Mouse (Mus musculus): ENCODE measurements around the gene Fam171a2. TPM values are rescaled to one million over a fixed set of nuclear protein-coding genes. Genes with fewer than 3 reads are reported as not detected.

The Fam171a2 gene
- polyA plus RNA-seq, 1 experiment, result 0.01 TPM

DNA sequence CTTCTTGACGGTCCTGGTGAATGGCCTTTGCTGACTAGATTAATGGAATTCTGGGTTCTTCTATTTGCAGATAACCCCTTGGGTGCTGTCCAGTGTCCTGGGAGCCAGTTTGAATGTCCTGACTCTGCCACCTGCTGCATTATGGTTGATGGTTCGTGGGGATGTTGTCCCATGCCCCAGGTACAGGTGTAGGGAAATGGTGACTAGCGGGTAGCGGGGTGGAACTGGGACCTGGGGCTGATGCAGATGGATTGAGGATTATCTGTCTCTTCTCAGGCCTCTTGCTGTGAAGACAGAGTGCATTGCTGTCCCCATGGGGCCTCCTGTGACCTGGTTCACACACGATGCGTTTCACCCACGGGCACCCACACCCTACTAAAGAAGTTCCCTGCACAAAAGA, 13.6 kb downstream of the Fam171a2 start:
- Histone ChIP-seq H3K4me3 (replicated peaks) (no peak overlapping the region), H3K4me1 (ENCODE audit: control insufficient read depth) (peaks cover 54% of the 10 kb centered on the region), H3K36me3 (ENCODE audit: control insufficient read depth) (peaks cover 20% of the 10 kb centered on the region), H3K9me3 (ENCODE audit: control insufficient read depth, low read length) (peaks cover 16% of the 10 kb centered on the region), H3K27me3 (ENCODE audit: control insufficient read depth) (peaks cover 60% of the 10 kb centered on the region)
- TF ChIP-seq TAL1 (IDR thresholded peaks at IDR 0.05; ENCODE audit: low read length) (no peak), GATA1 (IDR thresholded peaks at IDR 0.05; ENCODE audit: low read length) (no peak)

GRCm38 (mm10) chr11:102432896-102433295, 14.6 kb downstream of the Fam171a2 start:
- TF ChIP-seq TAL1 (IDR thresholded peaks at IDR 0.05; ENCODE audit: low read length) (no peak), GATA1 (IDR thresholded peaks at IDR 0.05; ENCODE audit: low read length) (no peak)
- peak overlapping the region; percentile 25 for H3K4me3 ChIP-seq (replicated peaks)
- peaks cover 6% of the 10 kb centered on the region for H3K9me3 ChIP-seq (ENCODE audit: control insufficient read depth, low read length)
- H3K36me3 ChIP-seq (ENCODE audit: control insufficient read depth), result peaks cover 20% of the 10 kb centered on the region
- peaks cover 48% of the 10 kb centered on the region for H3K4me1 ChIP-seq (ENCODE audit: control insufficient read depth)
- H3K27me3 ChIP-seq (ENCODE audit: control insufficient read depth), result peaks cover 59% of the 10 kb centered on the region

- peaks cover 20% of the 10 kb centered on the region for H3K36me3 ChIP-seq (ENCODE audit: control insufficient read depth)
- peaks cover 41% of the 10 kb centered on the region for H3K4me1 ChIP-seq (ENCODE audit: control insufficient read depth)
- H3K4me3 ChIP-seq (replicated peaks), result peak overlapping the region; percentile 25
- H3K27me3 ChIP-seq (ENCODE audit: control insufficient read depth), result peaks cover 54% of the 10 kb centered on the region
- no peak for TF ChIP-seq GATA1 (IDR thresholded peaks at IDR 0.05; ENCODE audit: low read length)
- no peak for TF ChIP-seq TAL1 (IDR thresholded peaks at IDR 0.05; ENCODE audit: low read length)
- H3K9me3 ChIP-seq (ENCODE audit: control insufficient read depth, low read length), result peaks cover under 1% of the 10 kb centered on the region; the same call in 1 of the 2 replicates
Observed at GRCm38 (mm10) chr11:102432115-102432843, 15.2 kb downstream of the Fam171a2 start.

GRCm38 (mm10) chr11:102431728-102432114, 15.8 kb downstream of the Fam171a2 start:
- Histone ChIP-seq H3K27me3 (ENCODE audit: control insufficient read depth) (peaks cover 54% of the 10 kb centered on the region), H3K4me1 (ENCODE audit: control insufficient read depth) (peaks cover 41% of the 10 kb centered on the region), H3K36me3 (ENCODE audit: control insufficient read depth) (peaks cover 20% of the 10 kb centered on the region), H3K9me3 (ENCODE audit: control insufficient read depth, low read length) (no peaks in the 10 kb centered on the region), H3K4me3 (replicated peaks) (no peak overlapping the region)
- TF ChIP-seq GATA1 (IDR thresholded peaks at IDR 0.05; ENCODE audit: low read length) (no peak), TAL1 (IDR thresholded peaks at IDR 0.05; ENCODE audit: low read length) (no peak)

GRCm38 (mm10) chr11:102431018-102431645, 16.4 kb downstream of the Fam171a2 start:
- peaks cover 48% of the 10 kb centered on the region for H3K27me3 ChIP-seq (ENCODE audit: control insufficient read depth)
- H3K4me1 ChIP-seq (ENCODE audit: control insufficient read depth), result peaks cover 41% of the 10 kb centered on the region
- peaks cover 17% of the 10 kb centered on the region for H3K36me3 ChIP-seq (ENCODE audit: control insufficient read depth)
- H3K4me3 ChIP-seq (replicated peaks), result peak overlapping the region; percentile 72
- TF ChIP-seq GATA1 (IDR thresholded peaks at IDR 0.05; ENCODE audit: low read length), result no peak
- no peak for TF ChIP-seq TAL1 (IDR thresholded peaks at IDR 0.05; ENCODE audit: low read length)
- H3K9me3 ChIP-seq (ENCODE audit: control insufficient read depth, low read length), result no peaks in the 10 kb centered on the region

DNA sequence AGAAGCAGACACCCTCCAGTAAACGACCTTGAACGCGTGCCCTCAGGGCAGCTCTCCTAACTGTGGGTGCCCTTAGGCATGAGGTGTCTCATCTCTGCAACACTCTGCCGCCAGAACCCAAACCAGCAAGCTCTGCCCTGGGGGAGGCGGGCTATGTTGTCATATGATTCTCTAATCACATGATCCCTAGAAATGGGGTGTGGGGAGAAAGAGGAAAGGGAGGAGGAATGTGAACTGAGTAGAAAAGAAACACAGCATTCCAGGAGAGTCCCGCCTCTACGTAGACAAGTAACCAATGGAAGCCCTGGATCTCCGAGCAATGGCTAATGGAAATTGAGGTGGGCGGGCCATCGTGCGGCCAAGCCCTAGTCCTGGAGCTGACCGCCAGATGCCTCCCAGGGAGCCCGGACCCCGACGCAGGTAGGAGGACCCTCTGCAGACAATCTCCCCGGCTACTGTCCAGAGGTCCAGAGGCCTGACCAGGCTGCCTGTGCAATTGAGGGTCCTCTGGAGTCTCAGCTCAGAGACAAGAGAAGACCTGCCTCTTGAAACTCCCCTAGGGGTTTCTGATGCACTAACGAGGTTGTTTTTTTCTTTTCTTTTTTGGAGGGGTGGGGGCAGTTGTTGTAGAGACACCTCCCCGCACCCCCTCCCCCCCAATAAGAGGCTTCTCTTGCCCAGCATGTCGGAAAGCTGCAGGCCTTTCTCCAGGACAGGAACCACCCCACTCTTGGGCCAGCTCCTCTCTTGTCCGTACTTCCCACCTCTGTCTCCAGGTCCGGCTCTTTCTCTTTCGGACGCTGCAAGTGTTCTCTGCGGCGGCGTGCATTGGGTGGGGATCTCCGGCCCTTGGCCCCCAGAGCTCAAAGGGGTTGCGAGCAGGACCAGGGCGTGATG, 17.1 kb downstream of the Fam171a2 start, which contains the start of gene Grn:
Grn (plus strand) TSS at position 195 of the 897 bp plus-strand sequence.
- peaks cover 40% of the 10 kb centered on the region for H3K27me3 ChIP-seq (ENCODE audit: control insufficient read depth)
- peaks cover 9% of the 10 kb centered on the region for H3K36me3 ChIP-seq (ENCODE audit: control insufficient read depth)
- TF ChIP-seq GATA1 (IDR thresholded peaks at IDR 0.05; ENCODE audit: low read length), result no peak
- no peak for TF ChIP-seq TAL1 (IDR thresholded peaks at IDR 0.05; ENCODE audit: low read length)
- peaks cover 41% of the 10 kb centered on the region for H3K4me1 ChIP-seq (ENCODE audit: control insufficient read depth)
- no peaks in the 10 kb centered on the region for H3K9me3 ChIP-seq (ENCODE audit: control insufficient read depth, low read length)
- peak within 1 kb of the TSS; percentile 72 for H3K4me3 ChIP-seq (replicated peaks)

DNA sequence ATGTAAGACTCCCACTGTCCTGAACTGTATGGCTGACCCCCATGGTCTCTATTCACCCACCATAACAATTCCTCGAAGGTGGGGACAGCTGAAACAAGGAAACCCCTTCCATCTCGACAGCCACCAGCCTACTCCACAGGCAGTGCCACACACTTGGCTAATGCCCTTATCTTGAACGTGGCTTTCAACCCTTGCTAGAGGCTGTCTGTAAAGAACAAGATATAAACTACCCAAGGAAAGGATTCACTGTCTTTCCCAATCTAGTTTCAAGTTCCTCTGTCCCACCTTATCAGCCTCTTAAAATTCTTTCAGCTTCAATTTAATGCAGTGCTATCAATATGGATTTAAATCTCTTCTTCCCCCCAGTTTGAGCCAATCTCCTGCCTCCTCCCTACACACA, 17.9 kb downstream of the Fam171a2 start:
- Histone ChIP-seq H3K9me3 (ENCODE audit: control insufficient read depth, low read length) (no peaks in the 10 kb centered on the region), H3K4me3 (replicated peaks) (peak overlapping the region; percentile 72), H3K36me3 (ENCODE audit: control insufficient read depth) (peaks cover 2% of the 10 kb centered on the region), H3K27me3 (ENCODE audit: control insufficient read depth) (peaks cover 44% of the 10 kb centered on the region), H3K4me1 (ENCODE audit: control insufficient read depth) (peaks cover 41% of the 10 kb centered on the region)
- TF ChIP-seq TAL1 (IDR thresholded peaks at IDR 0.05; ENCODE audit: low read length) (no peak), GATA1 (IDR thresholded peaks at IDR 0.05; ENCODE audit: low read length) (no peak)

DNA sequence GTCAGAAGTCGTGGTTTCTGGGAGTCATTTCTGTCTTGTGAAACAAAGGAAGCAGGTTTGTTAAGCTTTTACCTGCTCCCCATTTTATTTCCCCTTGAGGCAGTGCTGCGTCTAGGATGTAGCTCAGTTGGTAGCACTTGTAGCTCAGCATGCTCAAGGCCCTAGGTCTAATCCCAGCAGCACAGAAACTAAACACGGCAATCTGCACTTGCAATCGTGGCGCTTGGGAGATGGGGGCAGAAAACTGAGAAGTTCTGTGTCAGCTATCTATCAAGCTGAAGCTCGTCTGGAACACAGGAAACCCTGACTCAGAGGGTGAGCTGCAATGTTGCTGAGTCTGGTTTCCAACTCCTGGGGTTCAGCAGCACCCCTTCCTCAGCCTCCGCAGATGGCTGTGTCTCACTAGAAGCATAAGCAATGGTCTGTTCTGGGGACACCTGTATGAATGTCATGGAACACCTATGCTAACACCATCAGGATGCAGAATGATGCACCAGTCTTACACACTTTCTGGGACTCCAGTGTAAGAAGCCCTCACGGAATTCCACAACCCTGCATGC, 18.4 kb downstream of the Fam171a2 start:
- Histone ChIP-seq H3K9me3 (ENCODE audit: control insufficient read depth, low read length) (no peaks in the 10 kb centered on the region), H3K27me3 (ENCODE audit: control insufficient read depth) (peaks cover 49% of the 10 kb centered on the region), H3K4me3 (replicated peaks) (peak overlapping the region; percentile 72), H3K4me1 (ENCODE audit: control insufficient read depth) (peaks cover 38% of the 10 kb centered on the region), H3K36me3 (ENCODE audit: control insufficient read depth) (peaks cover 2% of the 10 kb centered on the region; the same call in 1 of the 2 replicates)
- no peak for TF ChIP-seq TAL1 (IDR thresholded peaks at IDR 0.05; ENCODE audit: low read length)

Data from erythroblast, embryonic 14.5 days (primary cell).